Mouse (Mus musculus): ENCODE measurements around the gene Dennd2a.
A peak's percentile ranks its signal among the peaks of the same experiment; 100 is the strongest.
"Not testable (repeated sequence)": the region's sequence is repeated elsewhere in the genome, so short reads cannot be mapped to it uniquely, and the experiment has no call there.

Dennd2a gene

DNA sequence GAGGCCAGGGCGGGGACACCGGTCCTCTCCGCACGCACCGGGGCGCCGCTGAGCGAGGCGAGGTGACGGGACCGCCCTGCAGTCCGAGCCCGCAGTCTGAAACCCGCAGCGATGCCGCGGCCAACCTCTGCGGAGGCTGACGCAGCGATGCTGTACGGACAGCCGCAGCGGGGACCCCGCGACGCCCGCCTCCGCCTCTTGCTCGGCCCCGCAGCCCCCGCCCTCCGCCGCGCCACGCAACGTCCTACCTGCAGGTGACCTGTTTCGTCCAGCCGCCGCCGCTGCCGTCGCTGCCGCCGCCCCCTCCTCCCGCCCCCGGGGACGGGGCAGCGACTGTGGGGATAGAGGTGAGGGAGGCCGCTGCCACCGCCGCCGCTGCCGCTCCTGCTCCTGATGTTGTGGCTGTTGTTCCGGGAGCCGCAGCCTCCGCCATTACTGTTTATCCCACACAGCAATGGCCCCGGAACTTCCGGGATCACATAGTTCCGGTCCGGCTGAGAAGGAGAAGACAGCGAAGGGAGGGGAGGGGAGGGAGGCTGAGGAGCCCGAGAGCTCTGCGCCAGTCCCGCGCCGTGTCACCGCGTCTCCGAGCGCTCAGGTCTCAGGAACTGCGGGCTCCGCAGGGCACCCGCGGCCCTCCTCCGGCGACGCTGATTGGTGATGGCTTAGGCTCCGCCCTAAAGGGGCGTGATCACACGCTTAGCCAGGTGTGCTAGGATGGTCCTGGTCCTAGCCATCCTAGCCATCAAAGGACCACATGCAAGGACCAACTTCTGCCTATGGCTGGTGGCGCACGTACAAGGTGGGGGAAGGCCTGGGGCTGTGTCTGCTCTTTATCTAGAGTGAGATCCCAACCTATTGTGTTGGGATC, 137.6 kb downstream of the Dennd2a start, which contains the start of gene Mkrn1:
Gene Mkrn1 (minus strand): TSS at position 612 of the 871 bp plus-strand sequence.
- peak; percentile 83 for DNase-seq (ENCODE audit: low spot score)

DNA sequence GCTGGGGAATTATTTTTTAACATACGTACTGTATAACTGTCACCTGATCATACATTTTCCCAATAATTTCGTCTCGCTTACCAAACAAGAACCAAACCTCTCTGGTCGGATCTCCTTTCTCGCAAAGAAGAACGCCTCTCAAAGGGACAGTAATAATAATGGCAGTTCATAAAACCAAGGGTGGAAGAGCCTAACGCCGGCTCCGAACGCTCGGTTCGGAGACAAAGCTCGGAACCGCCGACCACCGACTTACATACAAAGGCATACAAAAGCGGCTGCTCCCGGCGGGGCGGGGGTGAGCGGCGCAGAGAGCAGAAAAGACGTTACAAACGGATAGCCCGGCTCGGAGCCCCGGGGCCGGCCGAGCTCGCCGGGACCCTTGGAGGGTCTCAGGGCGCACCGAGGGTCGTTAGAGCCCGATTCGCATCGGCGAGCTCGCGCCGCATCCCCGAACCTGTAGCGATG, 138.2 kb downstream of the Dennd2a start:
- DNase-seq (ENCODE audit: low spot score), result no peak

DNA sequence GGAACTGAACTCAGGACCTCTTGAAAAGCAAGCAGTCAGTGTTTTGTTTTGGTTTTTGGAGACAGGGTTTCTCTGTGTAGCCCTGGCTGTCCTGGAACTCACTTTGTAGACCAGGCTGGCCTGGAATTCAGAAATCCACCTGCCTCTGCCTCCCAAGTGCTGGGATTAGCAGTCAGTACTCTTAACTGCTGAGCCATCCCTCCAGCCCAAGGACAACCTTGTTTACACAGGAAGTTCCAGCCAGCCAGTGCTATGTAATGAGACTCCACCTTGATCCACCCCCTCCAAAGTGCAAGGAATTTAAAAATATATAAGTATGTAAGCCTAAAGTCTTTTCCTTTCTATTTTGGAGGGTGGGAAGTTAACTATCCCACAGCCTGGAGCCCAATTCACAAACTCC, 141.0 kb downstream of the Dennd2a start:
- DNase-seq (ENCODE audit: low spot score), result not testable (repeated sequence)

DNA sequence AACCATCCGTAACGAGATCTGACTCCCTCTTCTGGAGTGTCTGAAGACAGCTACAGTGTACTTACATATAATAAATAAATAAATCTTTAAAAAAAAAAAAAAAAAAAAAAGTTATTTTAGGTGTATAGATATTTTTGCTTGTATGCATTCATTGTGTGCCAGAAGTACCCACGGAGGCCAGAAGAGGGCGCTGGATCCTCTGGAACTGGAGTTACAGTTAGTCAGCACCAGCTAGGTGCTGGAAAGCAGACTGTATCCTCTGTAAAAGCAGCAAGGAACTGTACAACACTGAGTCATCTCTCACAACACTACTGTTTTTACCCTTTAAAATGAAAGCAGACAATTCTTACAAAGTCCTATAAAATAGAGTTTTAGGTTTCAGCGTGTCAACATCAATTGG, 141.9 kb downstream of the Dennd2a start:
- peak; percentile 78 for DNase-seq (ENCODE audit: low spot score)

DNA sequence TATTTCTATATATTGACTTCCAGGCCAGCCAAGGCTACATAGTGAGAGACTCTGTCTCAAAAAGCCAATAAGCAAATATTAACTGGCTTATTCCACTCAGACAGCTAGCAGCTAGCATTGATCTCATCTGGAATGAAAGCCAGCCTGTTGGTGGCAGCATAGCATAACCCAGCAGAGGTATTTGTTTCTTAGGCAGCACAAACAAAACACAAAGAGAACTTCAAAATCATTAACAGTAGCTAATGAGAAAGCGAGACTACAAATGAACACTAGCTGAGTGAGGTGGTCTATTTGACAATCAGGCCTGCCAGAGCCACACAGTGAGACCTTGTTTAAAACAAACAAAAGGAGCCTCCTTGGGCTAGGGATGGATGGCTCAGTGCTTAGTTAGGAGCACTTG, 143.6 kb downstream of the Dennd2a start:
- no peak for DNase-seq (ENCODE audit: low spot score)

All from spleen, adult 12 weeks (tissue).